In genomic region chr14:76506425-76507205, GRCm38 (mm10) we compare ENCODE assay signal across 8 mouse cellular contexts. TPM values are rescaled to one million over a fixed set of nuclear protein-coding genes. Genes with fewer than 3 reads are reported as not detected.
DNase-seq lines count a peak whose midpoint lies in the region; ATAC-seq and TF ChIP-seq lines count a peak whose summit lies in the region.

No protein-coding gene starts in this region.

- H3K4me2 ChIP-seq in embryonic facial prominence, embryonic 11.5 days (ENCODE audit: low read depth, low read length) = peak overlapping the region; percentile 85
- peak overlapping the region; percentile 88 for H3K4me2 ChIP-seq in limb, embryonic 14.5 days (replicated peaks; ENCODE audit: low read depth, low read length, severe bottlenecking)
- H3K4me2 ChIP-seq in neural tube, embryonic 15.5 days = peak overlapping the region; percentile 96

- TF ChIP-seq POLR2A in limb, embryonic 14.5 days (IDR thresholded peaks at IDR 0.05; ENCODE audit: borderline replicate concordance, extremely low read depth, insufficient read depth, insufficient read length) = no peak

- peak overlapping the region; percentile 99 for H3K27ac ChIP-seq in embryonic facial prominence, embryonic 11.5 days (replicated peaks; ENCODE audit: low read depth, low read length)
- H3K27ac ChIP-seq in limb, embryonic 14.5 days (replicated peaks; ENCODE audit: low read depth, low read length) = peak overlapping the region; percentile 99
- H3K27ac ChIP-seq in neural tube, embryonic 15.5 days (replicated peaks) = peak overlapping the region; percentile 99

- WGBS in embryonic facial prominence, embryonic 11.5 days = 46% methylated on average over 27 of the region's 27 CpGs
- WGBS in limb, embryonic 14.5 days = 45% methylated on average over 27 of the region's 27 CpGs
- 27% methylated on average over 27 of the region's 27 CpGs for WGBS in neural tube, embryonic 15.5 days

- peaks cover 5% of the 10 kb centered on the region for H3K36me3 ChIP-seq in embryonic facial prominence, embryonic 11.5 days (replicated peaks; ENCODE audit: control insufficient read depth, insufficient read depth, low read depth, low read length)
- peaks cover 16% of the 10 kb centered on the region for H3K36me3 ChIP-seq in limb, embryonic 14.5 days (ENCODE audit: control insufficient read depth, insufficient read depth, low read length)
- H3K36me3 ChIP-seq in neural tube, embryonic 15.5 days = peaks cover 22% of the 10 kb centered on the region; the same call in 1 of the 2 replicates

- ATAC-seq in embryonic facial prominence, embryonic 11.5 days (replicated peaks; ENCODE audit: insufficient number of reproducible peaks, low FRiP score, low TSS enrichment, low read depth) = no peak
- no peak for ATAC-seq in limb, embryonic 14.5 days (ENCODE audit: low FRiP score, low read depth)
- no peak for ATAC-seq in neural tube, embryonic 15.5 days (ENCODE audit: low FRiP score)
- ATAC-seq in inflammation-experienced regulatory T-cells, adult 6 months = no peak

- peak; percentile 38 to 56 for DNase-seq in layer of hippocampus, postnatal 10 days (ENCODE audit: low spot score in 2 of 2)
- DNase-seq in layer of hippocampus, adult 9-11 months = no peak
- DNase-seq in adrenal gland, adult 8-10 months = peak; percentile 28
- no peak for DNase-seq in embryonic facial prominence, embryonic 11.5 days (ENCODE audit: low spot score)
- peak; percentile 50 to 54 for DNase-seq in heart, postnatal 10 days
- DNase-seq in limb, embryonic 14.5 days (ENCODE audit: low spot score) = no peak

- peak overlapping the region; percentile 78 for H3K4me3 ChIP-seq in embryonic facial prominence, embryonic 11.5 days (ENCODE audit: low read depth, low read length)
- peak overlapping the region; percentile 70 for H3K4me3 ChIP-seq in limb, embryonic 14.5 days (replicated peaks; ENCODE audit: low read length)
- peak overlapping the region; percentile 75 for H3K4me3 ChIP-seq in neural tube, embryonic 15.5 days (replicated peaks)

- 0 out of 2 replicates have a peak, but pooled peaks cover 2% of the 10 kb centered on the region for H3K4me1 ChIP-seq in embryonic facial prominence, embryonic 11.5 days (ENCODE audit: control insufficient read depth, insufficient read depth, low read length)
- peaks cover 17% of the 10 kb centered on the region for H3K4me1 ChIP-seq in limb, embryonic 14.5 days (ENCODE audit: control insufficient read depth, insufficient read depth, low read length)
- peaks cover 31% of the 10 kb centered on the region for H3K4me1 ChIP-seq in neural tube, embryonic 15.5 days

- intact Hi-C loops in heart, postnatal 10 days (cut with DNase I) = loop anchor here (5.0 kb wide), 1 partner anchor 311 kb away; no protein-coding TSS in a partner anchor

- no peaks in the 10 kb centered on the region for H3K9me3 ChIP-seq in embryonic facial prominence, embryonic 11.5 days (replicated peaks; ENCODE audit: control insufficient read depth, low read length)
- H3K9me3 ChIP-seq in limb, embryonic 14.5 days (ENCODE audit: control insufficient read depth, low read length) = no peaks in the 10 kb centered on the region
- no peaks in the 10 kb centered on the region for H3K9me3 ChIP-seq in neural tube, embryonic 15.5 days (replicated peaks)

- peak overlapping the region; percentile 99 for H3K9ac ChIP-seq in embryonic facial prominence, embryonic 11.5 days (replicated peaks; ENCODE audit: low read length)
- H3K9ac ChIP-seq in limb, embryonic 14.5 days (ENCODE audit: low read depth, low read length, severe bottlenecking) = peak overlapping the region; percentile 97
- H3K9ac ChIP-seq in neural tube, embryonic 15.5 days (replicated peaks) = peak overlapping the region; percentile 96

- H3K27me3 ChIP-seq in embryonic facial prominence, embryonic 11.5 days (ENCODE audit: control insufficient read depth, insufficient read depth, low read length) = no peaks in the 10 kb centered on the region
- H3K27me3 ChIP-seq in limb, embryonic 14.5 days (ENCODE audit: control insufficient read depth, insufficient read depth, low read length) = no peaks in the 10 kb centered on the region
- no peaks in the 10 kb centered on the region for H3K27me3 ChIP-seq in neural tube, embryonic 15.5 days (replicated peaks)

RNA-seq across cellular contexts. Expression of gene Serp2, which starts 50.1 kb away (rescaled TPM):
- 100 to 1,000 TPM; 150 to 175 TPM for total RNA-seq in layer of hippocampus, postnatal 10 days (2021)
- total RNA-seq in adrenal gland, adult 8-10 months (2022) = 1 to 10 TPM; 4.5 to 10.0 (median 6.7) TPM
- polyA plus RNA-seq in embryonic facial prominence, embryonic 11.5 days (2014; fragmentation: Nextera tagmentation; extraction: Ambion mirVana) = 23.7 and 26.7 TPM in 2 replicates
- 1 to 10 TPM in 1 of 2 experiments, under 1 TPM in 1; 0.37 to 1.8 TPM for total RNA-seq in heart, postnatal 10 days (2021)
- 12.7 and 14.7 TPM in 2 replicates for polyA plus RNA-seq in limb, embryonic 14.5 days (2012; rRNA removed)
- 14.3 and 14.4 TPM in 2 replicates for polyA plus RNA-seq in limb, embryonic 14.5 days (2014; fragmentation: Nextera tagmentation; extraction: Ambion mirVana)
- polyA plus RNA-seq in neural tube, embryonic 15.5 days (2015; fragmentation: Nextera tagmentation; extraction: Ambion mirVana) = 207 and 245 TPM in 2 replicates
- 10 to 100 TPM in 1 of 3 experiments, 1 to 10 TPM in 2; 1.5 to 11.1 (median 2.5) TPM for polyA plus RNA-seq in inflammation-experienced regulatory T-cells, adult 6 months (2017; shearing (Covaris generic))

Comparison
In these comparisons a context has a peak if more than half of its experiments do, and no peak if none do; other contexts are left out.
1. DNase-seq: peak in layer of hippocampus, postnatal 10 days (2 of 2), adrenal gland, adult 8-10 months (single experiment) and heart, postnatal 10 days (2 of 2); none in layer of hippocampus, adult 9-11 months (single experiment), embryonic facial prominence, embryonic 11.5 days (single experiment) and limb, embryonic 14.5 days (single experiment).
2. Peak in every context shown above with its lines, with median percentiles within 50 percentile points of each other: H3K27ac ChIP-seq, H3K4me2 ChIP-seq, H3K4me3 ChIP-seq and H3K9ac ChIP-seq.